Mouse (Mus musculus): Measurements from ENCODE around the gene Gpr19. TPM values are rescaled to one million over a fixed set of nuclear protein-coding genes. Genes with fewer than 3 reads are reported as not detected.

Gpr19 gene
- polyA plus RNA-seq, 1 experiment from 2014 or later = 8.0 TPM

DNA sequence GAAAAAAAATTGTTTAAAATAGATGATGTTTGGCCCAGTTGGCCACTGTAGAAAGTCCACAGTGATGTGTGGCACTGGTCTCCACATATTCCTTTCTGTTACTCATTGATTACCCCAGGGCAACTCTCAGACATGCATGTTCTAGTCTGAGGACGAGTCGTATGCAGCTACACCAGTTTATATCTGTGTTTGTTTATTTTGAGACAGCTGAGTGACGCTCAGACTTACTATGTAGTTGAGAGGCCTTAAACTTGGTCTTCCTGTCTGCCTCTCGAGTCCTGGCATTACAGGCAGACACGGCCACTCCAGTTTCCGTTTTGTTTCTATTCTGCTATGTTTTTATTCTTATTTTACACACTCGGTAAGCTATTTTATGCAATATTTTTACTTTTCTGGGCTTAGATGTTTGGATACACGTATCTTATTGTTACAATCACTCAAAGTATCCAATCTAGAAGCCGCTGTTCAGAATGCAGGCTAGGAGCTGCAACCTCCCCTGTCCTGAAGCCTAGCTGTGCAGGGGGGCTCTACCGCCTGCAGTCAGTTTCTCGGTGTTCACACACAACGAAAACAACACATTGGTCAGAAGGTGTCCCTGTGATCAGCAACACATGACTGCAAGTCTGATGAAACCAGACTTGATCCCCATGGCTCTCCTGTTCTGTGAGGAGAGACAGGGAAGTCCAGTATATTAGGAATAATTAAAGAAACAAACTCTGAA lies 34.3 kb upstream of the Gpr19 start:
- Histone ChIP-seq H3K9ac (ENCODE audit: low read depth, low read length) (no peak overlapping the region), H3K4me2 (ENCODE audit: low read depth, low read length) (peak overlapping the region; percentile 31), H3K36me3 (ENCODE audit: control insufficient read depth, insufficient read depth, low read length) (no peaks in the 10 kb centered on the region), H3K27ac (replicated peaks; ENCODE audit: low read depth, low read length) (no peak overlapping the region), H3K9me3 (ENCODE audit: control insufficient read depth, low read length) (no peaks in the 10 kb centered on the region), H3K4me1 (ENCODE audit: control insufficient read depth, insufficient read depth, low read length) (peaks cover 3% of the 10 kb centered on the region), H3K4me3 (ENCODE audit: low read depth, low read length) (no peak overlapping the region), H3K27me3 (replicated peaks; ENCODE audit: control insufficient read depth, insufficient read depth, low read length) (no peaks in the 10 kb centered on the region)
- ATAC-seq (ENCODE audit: low read depth) (no peak), DNase-seq (ENCODE audit: low spot score) (no peak)
- WGBS = 56% methylated on average over 12 of the region's 12 CpGs

GRCm38 (mm10) chr6:134931146-134931545 lies 32.8 kb upstream of the Gpr19 start:
- no peaks in the 10 kb centered on the region for H3K36me3 ChIP-seq (ENCODE audit: control insufficient read depth, insufficient read depth, low read length)
- H3K4me1 ChIP-seq (ENCODE audit: control insufficient read depth, insufficient read depth, low read length) = peaks cover 7% of the 10 kb centered on the region
- DNase-seq (ENCODE audit: low spot score) = no peak
- no peaks in the 10 kb centered on the region for H3K27me3 ChIP-seq (replicated peaks; ENCODE audit: control insufficient read depth, insufficient read depth, low read length)
- H3K27ac ChIP-seq (replicated peaks; ENCODE audit: low read depth, low read length) = no peak overlapping the region
- 78% methylated on average over 3 of the region's 3 CpGs for WGBS
- H3K9me3 ChIP-seq (ENCODE audit: control insufficient read depth, low read length) = no peaks in the 10 kb centered on the region
- no peak overlapping the region for H3K9ac ChIP-seq (ENCODE audit: low read depth, low read length)
- no peak for ATAC-seq (ENCODE audit: low read depth)
- H3K4me2 ChIP-seq (ENCODE audit: low read depth, low read length) = peak overlapping the region; percentile 94
- H3K4me3 ChIP-seq (ENCODE audit: low read depth, low read length) = no peak overlapping the region

- Histone ChIP-seq H3K4me3 (ENCODE audit: low read depth, low read length) (peak overlapping the region; percentile 61), H3K9me3 (ENCODE audit: control insufficient read depth, low read length) (no peaks in the 10 kb centered on the region), H3K9ac (ENCODE audit: low read depth, low read length) (peak overlapping the region; percentile 14; the same call in 1 of the 2 replicates), H3K27me3 (replicated peaks; ENCODE audit: control insufficient read depth, insufficient read depth, low read length) (no peaks in the 10 kb centered on the region), H3K27ac (replicated peaks; ENCODE audit: low read depth, low read length) (no peak overlapping the region; the same call in 1 of the 2 replicates), H3K36me3 (ENCODE audit: control insufficient read depth, insufficient read depth, low read length) (no peaks in the 10 kb centered on the region), H3K4me1 (ENCODE audit: control insufficient read depth, insufficient read depth, low read length) (peaks cover 7% of the 10 kb centered on the region), H3K4me2 (ENCODE audit: low read depth, low read length) (peak overlapping the region; percentile 94)
- ATAC-seq (ENCODE audit: low read depth) (no peak), DNase-seq (ENCODE audit: low spot score) (no peak)
- 81% methylated on average over 7 of the region's 7 CpGs for WGBS
These were observed 32.0 kb upstream of the Gpr19 start for GRCm38 (mm10) chr6:134930383-134930782.

DNA sequence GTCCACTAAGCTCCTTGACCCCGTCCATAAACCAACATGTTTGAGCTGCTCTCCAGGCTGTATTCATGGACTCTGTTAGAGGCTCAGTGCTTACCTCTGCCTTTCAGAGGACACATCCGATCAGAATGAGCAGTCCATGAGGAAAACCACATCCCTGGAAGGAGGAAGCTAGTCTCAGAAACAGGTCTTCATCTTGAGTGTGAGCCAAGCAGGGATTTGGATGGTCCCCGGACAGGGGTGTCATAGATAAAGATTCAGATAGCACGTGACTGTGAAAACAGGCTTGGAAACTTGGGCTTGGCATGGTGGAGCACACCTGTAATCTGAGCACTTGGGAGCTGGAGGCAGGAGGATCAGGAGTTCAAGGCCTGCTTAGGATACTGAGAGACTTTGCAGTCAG lies 31.5 kb upstream of the Gpr19 start:
- Histone ChIP-seq H3K36me3 (ENCODE audit: control insufficient read depth, insufficient read depth, low read length) (no peaks in the 10 kb centered on the region), H3K27me3 (replicated peaks; ENCODE audit: control insufficient read depth, insufficient read depth, low read length) (no peaks in the 10 kb centered on the region), H3K4me2 (ENCODE audit: low read depth, low read length) (peak overlapping the region; percentile 94), H3K9me3 (ENCODE audit: control insufficient read depth, low read length) (no peaks in the 10 kb centered on the region), H3K27ac (replicated peaks; ENCODE audit: low read depth, low read length) (0 out of 2 replicates have a peak overlapping the region, but pooled peaks have one; percentile 99), H3K9ac (ENCODE audit: low read depth, low read length) (peak overlapping the region; percentile 46; the same call in 1 of the 2 replicates), H3K4me1 (ENCODE audit: control insufficient read depth, insufficient read depth, low read length) (peaks cover 7% of the 10 kb centered on the region), H3K4me3 (ENCODE audit: low read depth, low read length) (peak overlapping the region; percentile 61)
- WGBS = 45% methylated on average over 4 of the region's 4 CpGs
- DNase-seq (ENCODE audit: low spot score) (no peak), ATAC-seq (ENCODE audit: low read depth) (no peak)

DNA sequence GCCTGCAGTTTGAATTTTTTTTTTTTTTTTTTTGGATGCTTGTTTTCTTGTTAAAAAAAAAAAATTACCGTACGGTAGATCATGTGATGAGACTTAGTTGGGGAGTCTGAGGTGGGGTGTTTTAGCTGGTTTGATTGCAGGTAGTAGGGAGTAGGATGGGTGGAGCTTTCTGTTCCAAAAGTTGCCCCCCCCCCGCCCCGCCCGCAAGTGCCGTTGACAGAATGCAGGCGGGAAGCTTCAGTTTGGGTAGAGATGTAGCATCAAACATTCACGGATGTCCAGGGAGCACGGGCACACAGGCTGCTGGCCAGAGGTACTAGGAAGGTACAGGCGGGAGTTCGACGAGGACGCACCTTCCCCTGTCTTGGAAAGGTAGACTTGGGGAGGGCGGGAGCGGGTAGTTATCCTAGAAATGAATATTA lies 30.5 kb upstream of the Gpr19 start:
- peak; percentile 31 for ATAC-seq (ENCODE audit: low read depth)
- Histone ChIP-seq H3K9ac (ENCODE audit: low read depth, low read length) (peak overlapping the region; percentile 87), H3K4me3 (ENCODE audit: low read depth, low read length) (peak overlapping the region; percentile 61), H3K4me2 (ENCODE audit: low read depth, low read length) (peak overlapping the region; percentile 94), H3K36me3 (ENCODE audit: control insufficient read depth, insufficient read depth, low read length) (peaks cover 1% of the 10 kb centered on the region; the same call in 1 of the 2 replicates), H3K4me1 (ENCODE audit: control insufficient read depth, insufficient read depth, low read length) (peaks cover 7% of the 10 kb centered on the region), H3K27me3 (replicated peaks; ENCODE audit: control insufficient read depth, insufficient read depth, low read length) (no peaks in the 10 kb centered on the region), H3K27ac (replicated peaks; ENCODE audit: low read depth, low read length) (peak overlapping the region; percentile 99), H3K9me3 (ENCODE audit: control insufficient read depth, low read length) (no peaks in the 10 kb centered on the region)
- under 1% methylated on average over 15 of the region's 15 CpGs for WGBS
- no peak for DNase-seq (ENCODE audit: low spot score)

GRCm38 (mm10) chr6:134928096-134928888 lies 29.9 kb upstream of the Gpr19 start:
- under 1% methylated on average over 60 of the region's 63 CpGs for WGBS
- Histone ChIP-seq H3K36me3 (ENCODE audit: control insufficient read depth, insufficient read depth, low read length) (peaks cover 5% of the 10 kb centered on the region; the same call in 1 of the 2 replicates), H3K4me3 (ENCODE audit: low read depth, low read length) (peak overlapping the region; percentile 61), H3K27me3 (replicated peaks; ENCODE audit: control insufficient read depth, insufficient read depth, low read length) (no peaks in the 10 kb centered on the region), H3K9me3 (ENCODE audit: control insufficient read depth, low read length) (no peaks in the 10 kb centered on the region), H3K4me1 (ENCODE audit: control insufficient read depth, insufficient read depth, low read length) (peaks cover 12% of the 10 kb centered on the region), H3K9ac (ENCODE audit: low read depth, low read length) (peak overlapping the region; percentile 87), H3K27ac (replicated peaks; ENCODE audit: low read depth, low read length) (peak overlapping the region; percentile 99), H3K4me2 (ENCODE audit: low read depth, low read length) (peak overlapping the region; percentile 94)
- DNase-seq (ENCODE audit: low spot score) (peak; percentile 98), ATAC-seq (ENCODE audit: low read depth) (peak; percentile 94)

- Histone ChIP-seq H3K4me1 (ENCODE audit: control insufficient read depth, insufficient read depth, low read length) (peaks cover 16% of the 10 kb centered on the region), H3K27ac (replicated peaks; ENCODE audit: low read depth, low read length) (peak overlapping the region; percentile 99), H3K9me3 (ENCODE audit: control insufficient read depth, low read length) (no peaks in the 10 kb centered on the region), H3K36me3 (ENCODE audit: control insufficient read depth, insufficient read depth, low read length) (peaks cover 5% of the 10 kb centered on the region; the same call in 1 of the 2 replicates), H3K4me3 (ENCODE audit: low read depth, low read length) (peak overlapping the region; percentile 61), H3K9ac (ENCODE audit: low read depth, low read length) (peak overlapping the region; percentile 87), H3K27me3 (replicated peaks; ENCODE audit: control insufficient read depth, insufficient read depth, low read length) (no peaks in the 10 kb centered on the region), H3K4me2 (ENCODE audit: low read depth, low read length) (peak overlapping the region; percentile 94)
- DNase-seq (ENCODE audit: low spot score) (no peak), ATAC-seq (ENCODE audit: low read depth) (no peak)
- under 1% methylated on average over 13 of the region's 13 CpGs for WGBS
These were observed 29.3 kb upstream of the Gpr19 start for GRCm38 (mm10) chr6:134927595-134928095.

GRCm38 (mm10) chr6:134926803-134927594 lies 28.6 kb upstream of the Gpr19 start:
- WGBS = under 1% methylated on average over 61 of the region's 63 CpGs
- peak; percentile 16; the same call in 1 of the 2 replicates for ATAC-seq (ENCODE audit: low read depth)
- peak overlapping the region; percentile 94 for H3K4me2 ChIP-seq (ENCODE audit: low read depth, low read length)

More at GRCm38 (mm10) chr6:134926803-134927594, 28.6 kb upstream of the Gpr19 start:
- H3K27me3 ChIP-seq (replicated peaks; ENCODE audit: control insufficient read depth, insufficient read depth, low read length) = no peaks in the 10 kb centered on the region
- H3K4me3 ChIP-seq (ENCODE audit: low read depth, low read length) = peak overlapping the region; percentile 61
- H3K9me3 ChIP-seq (ENCODE audit: control insufficient read depth, low read length) = no peaks in the 10 kb centered on the region
- H3K36me3 ChIP-seq (ENCODE audit: control insufficient read depth, insufficient read depth, low read length) = peaks cover 5% of the 10 kb centered on the region; the same call in 1 of the 2 replicates
- peak; percentile 71 for DNase-seq (ENCODE audit: low spot score)
- peak overlapping the region; percentile 87 for H3K9ac ChIP-seq (ENCODE audit: low read depth, low read length)
- peak overlapping the region; percentile 99 for H3K27ac ChIP-seq (replicated peaks; ENCODE audit: low read depth, low read length)
- peaks cover 22% of the 10 kb centered on the region for H3K4me1 ChIP-seq (ENCODE audit: control insufficient read depth, insufficient read depth, low read length)
